Mouse (Mus musculus): ENCODE data around the gene Ccdc194. TPM values are rescaled to one million over a fixed set of nuclear protein-coding genes. Genes with fewer than 3 reads are reported as not detected.

Gene Ccdc194
- polyA plus RNA-seq, 1 experiment, result 0.11 TPM

GRCm38 (mm10) chr8:71484736-71485135, 40.8 kb downstream of the Ccdc194 start:
- DNase-seq, result no peak
- H3K36me3 ChIP-seq (ENCODE audit: control insufficient read depth, insufficient read depth, low read length), result no peaks in the 10 kb centered on the region
- no peak for TF ChIP-seq CTCF (IDR thresholded peaks at IDR 0.05; ENCODE audit: borderline replicate concordance, control insufficient read depth, extremely low read depth, insufficient read depth, low read length, poor library complexity)
- no peak for TF ChIP-seq POLR2A (IDR thresholded peaks at IDR 0.05; ENCODE audit: control insufficient read depth, extremely low read depth, insufficient read depth, low read length, poor library complexity)
- H3K4me3 ChIP-seq (ENCODE audit: control insufficient read depth, insufficient read depth, low read length), result no peak overlapping the region
- H3K27ac ChIP-seq (ENCODE audit: control insufficient read depth, insufficient read depth, low read length), result no peak overlapping the region
- WGBS, result 97% methylated on average over 19 of the region's 19 CpGs
- H3K27me3 ChIP-seq (ENCODE audit: control insufficient read depth, insufficient read depth, low read length), result no peaks in the 10 kb centered on the region
- peaks cover 33% of the 10 kb centered on the region for H3K4me1 ChIP-seq (replicated peaks; ENCODE audit: control insufficient read depth, insufficient read depth, low read length)

- WGBS, result 82% methylated on average over 8 of the region's 8 CpGs
- peak; percentile 62 for DNase-seq
- peaks cover 25% of the 10 kb centered on the region for H3K4me1 ChIP-seq (replicated peaks; ENCODE audit: control insufficient read depth, insufficient read depth, low read length)
Observed at GRCm38 (mm10) chr8:71483932-71484331, 41.6 kb downstream of the Ccdc194 start.

GRCm38 (mm10) chr8:71478943-71479342, 46.6 kb downstream of the Ccdc194 start:
- no peak for DNase-seq
- Histone ChIP-seq H3K36me3 (ENCODE audit: control insufficient read depth, insufficient read depth, low read length) (0 out of 2 replicates have a peak, but pooled peaks cover 5% of the 10 kb centered on the region), H3K4me3 (ENCODE audit: control insufficient read depth, insufficient read depth, low read length) (no peak overlapping the region), H3K27me3 (ENCODE audit: control insufficient read depth, insufficient read depth, low read length) (no peaks in the 10 kb centered on the region), H3K4me1 (replicated peaks; ENCODE audit: control insufficient read depth, insufficient read depth, low read length) (peaks cover 15% of the 10 kb centered on the region), H3K27ac (ENCODE audit: control insufficient read depth, insufficient read depth, low read length) (no peak overlapping the region)
- 94% methylated on average over 11 of the region's 11 CpGs for WGBS
- TF ChIP-seq POLR2A (IDR thresholded peaks at IDR 0.05; ENCODE audit: control insufficient read depth, extremely low read depth, insufficient read depth, low read length, poor library complexity) (no peak), CTCF (IDR thresholded peaks at IDR 0.05; ENCODE audit: borderline replicate concordance, control insufficient read depth, extremely low read depth, insufficient read depth, low read length, poor library complexity) (no peak)

More at GRCm38 (mm10) chr8:71483932-71484331, 41.6 kb downstream of the Ccdc194 start:
- TF ChIP-seq POLR2A (IDR thresholded peaks at IDR 0.05; ENCODE audit: control insufficient read depth, extremely low read depth, insufficient read depth, low read length, poor library complexity) (no peak), CTCF (IDR thresholded peaks at IDR 0.05; ENCODE audit: borderline replicate concordance, control insufficient read depth, extremely low read depth, insufficient read depth, low read length, poor library complexity) (no peak)
- no peak overlapping the region for H3K27ac ChIP-seq (ENCODE audit: control insufficient read depth, insufficient read depth, low read length)
- H3K27me3 ChIP-seq (ENCODE audit: control insufficient read depth, insufficient read depth, low read length), result no peaks in the 10 kb centered on the region
- H3K4me3 ChIP-seq (ENCODE audit: control insufficient read depth, insufficient read depth, low read length), result no peak overlapping the region
- H3K36me3 ChIP-seq (ENCODE audit: control insufficient read depth, insufficient read depth, low read length), result no peaks in the 10 kb centered on the region

- no peak overlapping the region for H3K27ac ChIP-seq (ENCODE audit: control insufficient read depth, insufficient read depth, low read length)
- 61% methylated on average over 14 of the region's 14 CpGs for WGBS
- peak; percentile 58; the same call in 1 of the 2 replicates for TF ChIP-seq CTCF (IDR thresholded peaks at IDR 0.05; ENCODE audit: borderline replicate concordance, control insufficient read depth, extremely low read depth, insufficient read depth, low read length, poor library complexity)
- no peak for TF ChIP-seq POLR2A (IDR thresholded peaks at IDR 0.05; ENCODE audit: control insufficient read depth, extremely low read depth, insufficient read depth, low read length, poor library complexity)
- peaks cover 13% of the 10 kb centered on the region for H3K36me3 ChIP-seq (ENCODE audit: control insufficient read depth, insufficient read depth, low read length)
- DNase-seq, result no peak
- no peak overlapping the region for H3K4me3 ChIP-seq (ENCODE audit: control insufficient read depth, insufficient read depth, low read length)
- no peaks in the 10 kb centered on the region for H3K27me3 ChIP-seq (ENCODE audit: control insufficient read depth, insufficient read depth, low read length)
- peaks cover 15% of the 10 kb centered on the region for H3K4me1 ChIP-seq (replicated peaks; ENCODE audit: control insufficient read depth, insufficient read depth, low read length)
Observed at GRCm38 (mm10) chr8:71477196-71477845, 48.2 kb downstream of the Ccdc194 start.

- Histone ChIP-seq H3K27me3 (ENCODE audit: control insufficient read depth, insufficient read depth, low read length) (no peaks in the 10 kb centered on the region), H3K4me3 (ENCODE audit: control insufficient read depth, insufficient read depth, low read length) (peak overlapping the region; percentile 70), H3K27ac (ENCODE audit: control insufficient read depth, insufficient read depth, low read length) (no peak overlapping the region), H3K4me1 (replicated peaks; ENCODE audit: control insufficient read depth, insufficient read depth, low read length) (peaks cover 15% of the 10 kb centered on the region), H3K36me3 (ENCODE audit: control insufficient read depth, insufficient read depth, low read length) (peaks cover 19% of the 10 kb centered on the region)
- TF ChIP-seq POLR2A (IDR thresholded peaks at IDR 0.05; ENCODE audit: control insufficient read depth, extremely low read depth, insufficient read depth, low read length, poor library complexity), result no peak
- peak; percentile 43; the same call in 1 of the 2 replicates for TF ChIP-seq CTCF (IDR thresholded peaks at IDR 0.05; ENCODE audit: borderline replicate concordance, control insufficient read depth, extremely low read depth, insufficient read depth, low read length, poor library complexity)
- peak; percentile 78 for DNase-seq
- WGBS, result 1% methylated on average over 113 of the region's 121 CpGs
Observed at GRCm38 (mm10) chr8:71476099-71476940, 49.2 kb downstream of the Ccdc194 start.

GRCm38 (mm10) chr8:71475702-71476075, 49.8 kb downstream of the Ccdc194 start:
- 40% methylated on average over 4 of the region's 4 CpGs for WGBS
- peaks cover 19% of the 10 kb centered on the region for H3K36me3 ChIP-seq (ENCODE audit: control insufficient read depth, insufficient read depth, low read length)
- peaks cover 17% of the 10 kb centered on the region for H3K4me1 ChIP-seq (replicated peaks; ENCODE audit: control insufficient read depth, insufficient read depth, low read length)
- TF ChIP-seq POLR2A (IDR thresholded peaks at IDR 0.05; ENCODE audit: control insufficient read depth, extremely low read depth, insufficient read depth, low read length, poor library complexity), result no peak
- TF ChIP-seq CTCF (IDR thresholded peaks at IDR 0.05; ENCODE audit: borderline replicate concordance, control insufficient read depth, extremely low read depth, insufficient read depth, low read length, poor library complexity), result no peak
- H3K27me3 ChIP-seq (ENCODE audit: control insufficient read depth, insufficient read depth, low read length), result no peaks in the 10 kb centered on the region
- DNase-seq, result no peak
- H3K4me3 ChIP-seq (ENCODE audit: control insufficient read depth, insufficient read depth, low read length), result peak overlapping the region; percentile 70; the same call in 1 of the 2 replicates
- H3K27ac ChIP-seq (ENCODE audit: control insufficient read depth, insufficient read depth, low read length), result no peak overlapping the region

Measured in thymus, adult 2 months (tissue).